Mouse (Mus musculus) heart, postnatal 10 days (tissue): ENCODE measurements at regions not wholly inside any gene's neighbourhood (a gene's known extent, or its start where the extent isn't known, plus 50 kb on each side); places are given as distances from the start of the nearest gene placed in this dataset.

Source experiments
- DNase-seq, 2 experiments: peaks; one replicate each; pipeline ENCODE4 v3.0.0; 2021
- intact Hi-C: fragments of 180-260 bp; cut with DNase I; formaldehyde crosslinking; loops from one replicate; pipeline ENCODE4 v1.15.1; 2025

GRCm38 (mm10) chr1:73374531-73375375, 359.0 kb upstream of the Tnp1 start:
- DNase-seq: no peak
- intact Hi-C loops: no loop called here

DNA sequence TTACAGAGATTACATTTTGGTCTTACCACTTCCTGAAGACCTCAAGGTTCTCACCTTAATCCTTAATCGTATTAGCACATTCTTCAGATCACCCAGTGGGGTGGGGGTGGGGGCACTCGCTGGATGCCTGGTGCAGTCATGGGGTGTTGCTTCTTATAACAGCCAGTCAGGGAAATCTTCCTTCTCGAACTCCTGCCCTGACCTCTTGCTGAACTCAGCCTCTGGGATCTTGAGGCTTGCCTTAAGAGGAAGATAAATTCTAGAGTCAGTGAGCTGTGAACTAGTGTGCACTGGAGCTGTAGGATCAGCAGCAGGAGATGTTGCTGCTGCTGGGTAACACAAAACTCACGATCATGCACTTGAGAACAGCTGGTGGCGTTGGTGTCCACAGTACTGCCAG, 352.5 kb upstream of the Tnp1 start:
- intact Hi-C loops: no loop called here
- no peak for DNase-seq

DNA sequence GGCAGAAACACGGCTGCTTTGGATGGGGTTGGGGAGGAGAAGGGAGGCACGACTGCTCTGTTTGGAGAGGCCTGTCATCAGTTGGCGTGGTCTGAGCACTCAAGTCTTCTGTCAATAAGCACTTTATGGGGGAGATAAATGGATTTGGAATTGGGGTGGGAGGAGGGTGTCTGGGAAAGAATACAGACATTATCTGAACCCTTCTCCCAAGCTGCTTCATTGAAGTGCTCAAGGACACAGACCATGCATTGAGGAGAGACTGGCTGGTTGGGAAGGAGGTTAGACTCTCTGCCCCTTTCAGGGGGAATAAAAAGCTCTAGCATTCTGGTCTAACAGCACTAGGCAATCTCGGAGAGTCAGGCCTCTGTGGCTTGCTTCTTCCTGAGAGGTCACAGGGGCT, 350.1 kb upstream of the Tnp1 start:
- DNase-seq: no peak
- intact Hi-C loops: no loop called here

GRCm38 (mm10) chr1:73364300-73364683, 348.6 kb upstream of the Tnp1 start:
- intact Hi-C loops: loop anchor here (5.0 kb wide), 1 partner anchor 487 kb away; no protein-coding TSS in a partner anchor
- DNase-seq: no peak

- DNase-seq: peak; percentile 71 to 77
- intact Hi-C loops: loop anchor here (5.0 kb wide), 1 partner anchor 486 kb away; no protein-coding TSS in a partner anchor
These were observed 348.0 kb upstream of the Tnp1 start for GRCm38 (mm10) chr1:73363549-73364299.

DNA sequence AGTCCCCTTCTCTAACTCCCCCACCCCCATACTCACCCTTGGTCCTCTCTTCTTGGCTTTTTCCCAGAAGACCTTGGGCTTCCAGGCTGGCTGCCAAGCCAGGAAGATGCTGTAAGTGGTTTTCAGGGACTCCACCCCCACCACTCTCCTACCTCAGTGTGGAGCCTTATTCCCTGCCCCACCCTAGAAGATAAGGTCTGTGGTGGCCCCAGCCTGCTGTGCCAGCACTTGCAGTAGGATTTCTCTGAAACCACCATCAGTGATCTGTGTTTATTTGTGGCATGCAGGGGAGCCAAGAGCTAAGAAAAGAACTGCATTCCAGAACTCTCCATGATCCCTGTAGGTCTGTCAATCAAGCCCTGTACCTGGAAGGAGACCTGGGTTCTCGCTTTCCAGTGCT, 346.4 kb upstream of the Tnp1 start:
- intact Hi-C loops: loop anchor here (5.0 kb wide), 1 partner anchor 485 kb away; no protein-coding TSS in a partner anchor
- DNase-seq: peak; percentile 67 to 78

DNA sequence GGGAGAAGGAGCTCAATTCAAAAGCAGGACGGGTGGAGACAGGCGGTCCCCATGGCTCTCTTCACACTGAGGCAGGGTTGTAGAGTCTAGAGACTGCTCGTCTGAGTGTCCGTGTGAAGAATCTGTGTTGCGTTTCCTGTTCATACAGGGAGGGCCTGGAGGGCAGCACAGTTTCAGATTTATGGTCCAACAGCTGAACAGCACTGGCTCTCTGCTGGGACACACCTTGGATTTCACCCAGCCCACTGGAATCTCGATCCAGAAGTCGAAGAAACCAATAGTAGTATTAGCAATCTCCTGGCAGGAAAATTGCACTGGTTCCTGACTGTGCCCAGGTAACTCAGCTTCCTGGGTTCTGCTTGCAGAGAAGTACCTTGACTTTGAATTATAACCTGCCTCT, 345.6 kb upstream of the Tnp1 start:
- intact Hi-C loops: loop anchor here (5.0 kb wide), 1 partner anchor 484 kb away; no protein-coding TSS in a partner anchor
- DNase-seq: no peak

DNA sequence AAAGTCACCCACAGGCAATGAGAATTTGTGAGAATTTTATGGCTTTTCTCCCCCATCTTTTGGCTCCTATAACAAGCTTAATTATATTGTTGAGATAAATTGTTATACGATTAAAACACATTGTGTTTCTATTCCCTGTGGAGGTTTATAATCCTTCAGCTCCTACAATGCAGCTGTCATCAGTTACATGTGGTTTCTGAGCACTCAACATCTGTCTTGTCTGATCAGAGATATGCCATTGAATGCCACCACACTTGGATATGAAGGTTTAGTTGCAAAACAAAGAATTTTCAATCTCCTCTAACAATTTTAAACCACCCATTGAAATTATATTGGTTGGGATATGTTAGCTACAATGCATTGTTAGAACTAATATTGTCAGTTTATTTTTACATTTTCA, 338.7 kb upstream of the Tnp1 start:
- no peak for DNase-seq
- intact Hi-C loops: no loop called here

GRCm38 (mm10) chr1:73348476-73348875, 332.8 kb upstream of the Tnp1 start:
- no peak for DNase-seq
- intact Hi-C loops: no loop called here

GRCm38 (mm10) chr1:73344587-73344986, 328.9 kb upstream of the Tnp1 start:
- intact Hi-C loops: no loop called here
- DNase-seq: no peak

DNA sequence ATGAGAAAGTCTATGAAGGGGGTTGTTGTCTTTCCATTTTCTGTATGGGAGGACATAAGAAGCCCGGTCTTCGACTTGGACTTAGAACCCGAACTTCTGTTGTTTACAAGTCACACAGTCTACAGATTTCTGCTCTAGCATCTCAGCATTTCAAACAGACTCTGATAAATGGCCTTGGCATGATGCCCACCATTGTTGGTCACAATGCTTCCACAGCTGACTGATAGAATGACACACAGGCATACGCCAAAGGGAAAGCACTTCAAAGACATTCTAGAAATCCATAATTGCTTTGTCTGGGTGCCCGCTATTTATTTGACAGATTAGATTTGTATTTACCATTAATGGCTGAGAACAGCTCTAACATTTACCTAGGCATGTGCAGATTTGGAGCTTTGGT, 326.2 kb upstream of the Tnp1 start:
- DNase-seq: peak; percentile 16 to 31

DNA sequence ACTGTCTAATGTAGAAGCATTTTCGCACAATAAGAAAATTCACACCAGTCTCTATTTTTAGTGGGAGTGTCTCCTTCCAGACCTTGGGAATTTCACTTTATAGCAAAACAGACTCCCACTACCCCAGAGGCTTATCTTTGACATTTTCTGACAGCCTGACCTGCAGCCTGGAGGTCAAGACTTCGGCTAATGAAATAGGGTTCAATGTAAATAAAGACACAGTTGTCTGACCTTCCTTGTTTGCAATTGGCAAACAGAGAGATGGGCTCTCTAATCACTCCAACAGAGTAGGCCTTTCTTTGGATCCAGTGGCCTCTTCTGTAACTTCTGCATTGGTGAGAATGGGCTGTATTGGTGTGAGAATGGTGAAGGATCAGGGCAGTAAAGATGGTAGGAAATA, 321.7 kb upstream of the Tnp1 start:
- intact Hi-C loops: no loop called here
- no peak for DNase-seq

More for the DNA sequence above, 326.2 kb upstream of the Tnp1 start:
- intact Hi-C loops: no loop called here

GRCm38 (mm10) chr1:73309556-73309955, 293.8 kb upstream of the Tnp1 start:
- intact Hi-C loops: no loop called here
- peak; percentile 18 to 22 for DNase-seq

DNA sequence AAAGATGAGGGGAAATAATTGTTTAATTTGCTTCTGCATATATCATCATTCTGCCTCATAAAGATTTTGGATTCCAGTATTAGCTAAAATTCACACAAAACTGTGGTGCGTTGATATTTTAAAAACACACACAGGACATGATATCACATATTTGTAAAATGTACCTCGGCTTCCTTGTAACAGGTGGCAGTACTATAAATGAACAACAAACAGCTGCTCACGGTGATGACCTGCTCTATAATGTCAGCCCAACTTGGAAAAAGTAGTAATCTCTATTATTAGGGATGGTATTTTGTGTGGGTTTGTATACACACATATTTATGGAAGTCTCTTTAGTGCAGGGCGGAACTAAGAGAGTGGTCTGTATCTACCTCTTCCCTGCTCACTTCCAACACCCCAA, 292.7 kb upstream of the Tnp1 start:
- intact Hi-C loops: no loop called here
- DNase-seq: no peak

GRCm38 (mm10) chr1:73307194-73307593, 291.5 kb upstream of the Tnp1 start:
- intact Hi-C loops: no loop called here
- DNase-seq: no peak

DNA sequence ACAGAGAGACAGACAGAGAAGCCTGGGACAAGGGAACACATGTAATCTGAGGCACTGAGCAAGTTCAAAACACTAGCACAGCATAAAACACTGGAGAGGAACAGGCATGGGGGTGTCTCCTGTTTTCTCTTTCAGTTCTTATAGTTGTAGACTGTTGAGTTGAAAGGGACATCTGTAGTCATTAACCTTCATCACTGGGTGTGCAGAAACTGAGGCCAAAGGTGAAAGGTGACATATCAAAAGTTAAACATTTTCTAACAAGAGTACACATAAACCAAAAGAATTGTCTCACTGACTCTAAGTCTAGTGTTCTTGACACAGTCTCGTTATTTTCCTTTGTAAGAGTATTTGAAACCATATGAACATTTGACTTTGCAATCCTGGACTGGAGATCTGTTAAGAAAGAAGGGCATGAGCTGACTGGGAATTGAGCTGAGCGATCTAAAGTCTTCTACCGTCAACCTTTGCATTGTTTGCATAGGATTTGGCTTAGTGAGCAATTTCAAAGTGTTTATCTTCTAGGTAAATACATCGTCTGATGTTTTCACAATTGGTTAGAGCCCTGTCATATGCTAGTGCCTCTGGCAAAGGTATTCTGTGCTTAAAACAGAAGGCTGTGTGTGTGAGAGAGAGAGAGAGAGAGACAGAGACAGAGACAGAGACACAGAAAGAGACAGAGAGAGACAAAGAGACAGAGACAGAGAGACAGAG, 284.4 kb upstream of the Tnp1 start:
- DNase-seq: no peak
- intact Hi-C loops: no loop called here

- DNase-seq: no peak
- intact Hi-C loops: no loop called here
These were observed 269.6 kb upstream of the Tnp1 start for GRCm38 (mm10) chr1:73285342-73285741.

GRCm38 (mm10) chr1:73274480-73274879, 258.8 kb upstream of the Tnp1 start:
- intact Hi-C loops: loop anchor here (1.0 to 10.0 kb wide), 6 partner anchors 202 to 552 kb away; no protein-coding TSS in a partner anchor

DNA sequence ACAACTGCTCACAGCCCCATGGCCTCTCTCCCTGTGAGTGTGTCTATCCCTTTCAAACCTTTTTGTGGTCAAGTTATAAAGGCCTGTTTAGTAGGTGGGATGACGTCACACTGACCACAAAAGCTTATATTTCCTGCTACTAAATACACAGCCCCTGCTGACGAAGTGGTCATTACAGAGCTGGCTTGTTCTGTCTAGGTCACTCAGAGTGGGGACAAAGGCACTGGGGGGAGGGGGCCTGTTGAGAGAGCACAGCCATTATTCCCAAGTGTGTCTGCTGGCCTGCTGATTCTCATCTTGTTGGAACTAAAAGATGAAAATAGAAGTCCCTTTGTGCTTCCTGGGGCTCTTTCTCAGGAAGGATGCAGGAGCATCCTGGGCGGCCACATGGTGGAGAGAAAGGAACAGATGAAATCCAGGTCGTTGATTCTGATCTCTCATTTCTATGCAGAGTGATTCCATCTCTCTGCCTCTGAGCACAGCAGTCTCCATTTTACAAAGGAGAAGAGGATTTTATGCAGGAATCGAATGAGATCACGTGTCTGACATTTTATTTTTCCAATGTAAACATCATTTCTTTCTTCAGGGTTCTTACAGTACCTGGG, 255.2 kb upstream of the Tnp1 start:
- intact Hi-C loops: loop anchor here (5.0 to 10.0 kb wide), 3 partner anchors 199 to 464 kb away; no protein-coding TSS in a partner anchor
- DNase-seq: no peak

More at GRCm38 (mm10) chr1:73274480-73274879, 258.8 kb upstream of the Tnp1 start:
- peak; percentile 60 to 65 for DNase-seq

GRCm38 (mm10) chr1:73269051-73269755, 253.5 kb upstream of the Tnp1 start:
- peak; percentile 31 to 35 for DNase-seq
- intact Hi-C loops: no loop called here
